In genomic region chr11:35985841-35986393, GRCm38 (mm10) we compare ENCODE assay signal across 8 mouse cellular contexts. TPM values are rescaled to one million over a fixed set of nuclear protein-coding genes. Genes with fewer than 3 reads are reported as not detected.
DNase-seq lines count a peak whose midpoint lies in the region; ATAC-seq lines count a peak whose summit lies in the region.

No protein-coding gene starts in this region.

- peaks cover 56% of the 10 kb centered on the region for H3K27me3 ChIP-seq in limb, embryonic 10.5 days (ENCODE audit: low read depth, poor library complexity, severe bottlenecking)
- 0 out of 2 replicates have a peak, but pooled peaks cover 3% of the 10 kb centered on the region for H3K27me3 ChIP-seq in midbrain, embryonic 15.5 days (replicated peaks)

- H3K4me2 ChIP-seq in midbrain, embryonic 15.5 days: peak overlapping the region; percentile 49

- peaks cover 12% of the 10 kb centered on the region for H3K4me1 ChIP-seq in limb, embryonic 10.5 days
- H3K4me1 ChIP-seq in midbrain, embryonic 15.5 days: peaks cover 10% of the 10 kb centered on the region

- no peaks in the 10 kb centered on the region for H3K9me3 ChIP-seq in limb, embryonic 10.5 days (replicated peaks)
- no peaks in the 10 kb centered on the region for H3K9me3 ChIP-seq in midbrain, embryonic 15.5 days

- H3K4me3 ChIP-seq in limb, embryonic 10.5 days: peak overlapping the region; percentile 45
- peak overlapping the region; percentile 32 for H3K4me3 ChIP-seq in midbrain, embryonic 15.5 days

- ATAC-seq in frontal cortex, adult (ENCODE audit: low TSS enrichment): peak; percentile 94
- ATAC-seq in midbrain, embryonic 15.5 days (replicated peaks): peak; percentile 90

- WGBS in limb, embryonic 10.5 days: 1% methylated on average over 19 of the region's 19 CpGs
- WGBS in midbrain, embryonic 15.5 days: under 1% methylated on average over 19 of the region's 19 CpGs

- no peaks in the 10 kb centered on the region for H3K36me3 ChIP-seq in limb, embryonic 10.5 days
- H3K36me3 ChIP-seq in midbrain, embryonic 15.5 days (replicated peaks): no peaks in the 10 kb centered on the region

- H3K27ac ChIP-seq in limb, embryonic 10.5 days: peak overlapping the region; percentile 34; the same call in 1 of the 2 replicates
- peak overlapping the region; percentile 76 for H3K27ac ChIP-seq in midbrain, embryonic 15.5 days

- peak; percentile 67 to 84 for DNase-seq in adrenal gland, adult (ENCODE audit: inconsistent age in 2 of 2, low spot score in 1 of 2)
- DNase-seq in adrenal gland, adult 8-10 months: no peak
- peak; percentile 36 for DNase-seq in c-Kit-positive CD71-negative TER-119-negative erythroid progenitor cells, embryonic 14.5 days (ENCODE audit: low read depth)
- DNase-seq in kidney, adult 9 months: peak; percentile 61
- peak; percentile 61 for DNase-seq in limb, embryonic 10.5 days (ENCODE audit: low spot score)
- peak; percentile 7 to 14 for DNase-seq in thymus, postnatal 36 days

- peak overlapping the region; percentile 35 for H3K9ac ChIP-seq in midbrain, embryonic 15.5 days

RNA-seq across cellular contexts. Expression of gene Wwc1, which starts 5.6 kb away (rescaled TPM):
- total RNA-seq in adrenal gland, adult 8-10 months (2022): 100 to 1,000 TPM in 3 of 4 experiments, 10 to 100 TPM in 1; 98.7 to 129 (median 104) TPM
- polyA plus RNA-seq in limb, embryonic 10.5 days (2016; fragmentation: Nextera tagmentation; extraction: Ambion mirVana): 1.9 and 2.2 TPM in 2 replicates
- polyA plus RNA-seq in midbrain, embryonic 15.5 days (2015; fragmentation: Nextera tagmentation; extraction: Ambion mirVana): 13.2 and 18.1 TPM in 2 replicates
